ENCODE assay signal across 8 mouse cellular contexts in the genomic region with DNA sequence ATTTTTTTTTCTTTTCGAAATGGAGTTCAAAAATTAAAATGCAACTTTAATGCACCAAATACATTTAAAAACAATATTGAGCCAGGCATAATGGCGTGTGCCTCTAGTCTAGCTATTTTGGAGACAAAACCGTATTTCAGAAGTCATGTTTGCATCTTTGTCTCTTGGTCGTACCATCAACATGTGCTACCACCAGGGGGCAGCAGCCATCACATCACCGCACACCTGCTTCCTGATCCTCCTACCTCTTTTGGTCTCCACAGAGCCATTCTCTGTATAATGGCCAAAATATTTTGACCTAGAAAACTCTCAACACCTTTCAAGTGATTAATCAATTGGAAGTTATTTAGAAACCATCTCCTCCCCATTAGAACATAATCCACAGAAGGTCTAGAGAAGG.
DNase-seq lines count a peak whose midpoint lies in the region; ATAC-seq lines count a peak whose summit lies in the region.

No protein-coding gene starts in this region.

- ATAC-seq in kidney, embryonic 15.5 days (replicated peaks; ENCODE audit: low FRiP score): no peak
- ATAC-seq in common myeloid progenitor, adult 5-6 weeks (replicated peaks; ENCODE audit: low read depth, poor library complexity, severe bottlenecking): peak; percentile 89

- DNase-seq in kidney, adult 11 months: peak; percentile 17
- peak; percentile 76 for DNase-seq in ZHBTc4 (ENCODE audit: low read depth, low spot score)
- peak; percentile 79 for DNase-seq in heart, postnatal 4 days
- peak; percentile 55 to 75 for DNase-seq in left cerebral cortex, postnatal 14 days (ENCODE audit: low spot score in 2 of 2)
- DNase-seq in ovary, postnatal 14 days (ENCODE audit: low spot score): peak; percentile 26
- peak; percentile 34 for DNase-seq in urinary bladder, adult 2 months (ENCODE audit: low spot score)

- H3K4me1 ChIP-seq in kidney, embryonic 15.5 days: no peaks in the 10 kb centered on the region

- H3K36me3 ChIP-seq in kidney, embryonic 15.5 days: no peaks in the 10 kb centered on the region

- no peaks in the 10 kb centered on the region for H3K9me3 ChIP-seq in kidney, embryonic 15.5 days (replicated peaks)

- WGBS in kidney, embryonic 15.5 days: 21% methylated on average over 5 of the region's 5 CpGs

- no peaks in the 10 kb centered on the region for H3K27me3 ChIP-seq in kidney, embryonic 15.5 days

- no peak overlapping the region for H3K27ac ChIP-seq in kidney, embryonic 15.5 days

- H3K9ac ChIP-seq in kidney, embryonic 15.5 days: no peak overlapping the region

- no peak overlapping the region for H3K4me2 ChIP-seq in kidney, embryonic 15.5 days

- intact Hi-C loops in left cerebral cortex, postnatal 14 days (cut with DNase I): loop anchor here (5.0 kb wide), 2 partner anchors 218 to 833 kb away; no protein-coding TSS in a partner anchor

- no peak overlapping the region for H3K4me3 ChIP-seq in kidney, embryonic 15.5 days (replicated peaks)

Comparison
In these comparisons a context has a peak if more than half of its experiments do, and no peak if none do; other contexts are left out.
1. DNase-seq: peak in every context shown above with its lines; median percentile 79 in heart, postnatal 4 days; 76 in ZHBTc4; 65 in left cerebral cortex, postnatal 14 days; 34 in urinary bladder, adult 2 months; 26 in ovary, postnatal 14 days; 17 in kidney, adult 11 months.